Mouse (Mus musculus) adrenal gland, postnatal 25 days (tissue): ENCODE measurements around the gene Gm28043. TPM values are rescaled to one million over a fixed set of nuclear protein-coding genes. Genes with fewer than 3 reads are reported as not detected.

Experiments
- microRNA-seq, 2 experiments: library from miRNA; unstranded; fragments of <30 nt; microRNA quantifications; one replicate each; pipeline ENCODE4 v1.2.0; 2021
- total RNA-seq: library from RNA; stranded (reverse); gene quantifications from 2 replicates; pipeline ENCODE4 v1.2.3, GENCODE M21; 2021

Gene Gm28043
- total RNA-seq, 1 experiment from 2014 or later = 5.0 TPM

Small RNA genes within 50 kb of the gene (microRNA-seq; reads per million reads assigned to microRNA genes)
- 0 reads per million in 2 experiments for gene Mir7667

Other genes starting within 250 kb of the Gm28043 start
- 88.8 and 160 TPM in 2 replicates for gene Pim1, start 124.1 kb upstream of the Gm28043 start, total RNA-seq
- not detected in 2 replicates for gene Gm17657, start 65.2 kb upstream of the Gm28043 start, total RNA-seq
- gene Tbc1d22b, start 65.1 kb upstream of the Gm28043 start, total RNA-seq = 28.4 and 30.7 TPM in 2 replicates
- 0.36 TPM in 1 of 2 replicates, not detected in the other for gene Tmem217, start 62.5 kb upstream of the Gm28043 start, total RNA-seq
- 54.1 and 57.0 TPM in 2 replicates for gene Rnf8, start 86 bp upstream of the Gm28043 start, total RNA-seq
- gene Cmtr1, start 45.7 kb downstream of the Gm28043 start, total RNA-seq = 88.4 and 104 TPM in 2 replicates
- gene Ccdc167, start 102.2 kb downstream of the Gm28043 start, total RNA-seq = 9.3 and 14.0 TPM in 2 replicates